Mouse (Mus musculus) C2C12 (cell line): ENCODE data around the gene Rap1gds1.

Source experiments
- CEBPB ChIP-seq: IDR thresholded peaks from one replicate; pipeline ENCODE4 v1.6.1; 2011; ENCODE audit warnings: low read depth, mild to moderate bottlenecking, control low read depth, moderate library complexity
- CTCF ChIP-seq: IDR thresholded peaks from one replicate; pipeline ENCODE4 v1.5.1; 2011; ENCODE audit not compliant: control insufficient read depth, insufficient read depth, insufficient read length
- FOSL1 ChIP-seq: IDR thresholded peaks from one replicate; pipeline ENCODE4 v1.8.0; 2011; ENCODE audit warnings: mild to moderate bottlenecking, low read length; ENCODE audit not compliant: poor library complexity, insufficient read depth, severe bottlenecking
- USF1 ChIP-seq: IDR thresholded peaks from one replicate; pipeline ENCODE4 v1.6.1; 2011; ENCODE audit warnings: low read depth, mild to moderate bottlenecking, control low read depth, moderate library complexity

DNA sequence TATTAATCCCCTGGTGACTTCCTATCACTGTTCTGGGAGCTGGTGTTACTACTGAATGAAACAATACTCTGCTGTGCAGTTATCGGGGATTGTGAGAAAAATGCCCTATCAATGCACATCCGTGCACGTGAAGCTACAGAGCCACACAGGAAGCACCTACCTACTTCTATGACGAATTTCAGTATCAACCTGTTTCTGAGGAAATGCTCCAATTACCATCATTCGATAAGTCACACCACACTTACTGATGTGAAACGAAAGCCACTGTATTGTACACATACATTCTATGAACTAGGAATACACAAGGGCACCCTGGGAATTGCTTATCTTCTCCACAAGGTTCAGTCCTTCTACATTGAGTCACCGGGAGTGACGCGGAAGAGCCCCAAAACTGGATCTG, 10.9 kb downstream of the Rap1gds1 start:
- no peak for TF ChIP-seq FOSL1
- TF ChIP-seq CEBPB: no peak
- TF ChIP-seq USF1: no peak
- TF ChIP-seq CTCF: no peak
